Mouse (Mus musculus): ENCODE measurements around the gene Wnk2. TPM values are rescaled to one million over a fixed set of nuclear protein-coding genes. Genes with fewer than 3 reads are reported as not detected.

Gene Wnk2
- total RNA-seq, 2 experiments from 2014 or later, result 58.9 to 99.2 TPM

- peak overlapping the region; percentile 96 for H3K4me3 ChIP-seq
- no peak for DNase-seq
- TF ChIP-seq CTCF (IDR thresholded peaks at IDR 0.05), result no peak
- intact Hi-C loops (cut with DNase I), result no loop called here
- H3K27ac ChIP-seq, result peak overlapping the region; percentile 93
Measured at GRCm38 (mm10) chr13:49188219-49188965, 40.6 kb upstream of the Wnk2 start.

DNA sequence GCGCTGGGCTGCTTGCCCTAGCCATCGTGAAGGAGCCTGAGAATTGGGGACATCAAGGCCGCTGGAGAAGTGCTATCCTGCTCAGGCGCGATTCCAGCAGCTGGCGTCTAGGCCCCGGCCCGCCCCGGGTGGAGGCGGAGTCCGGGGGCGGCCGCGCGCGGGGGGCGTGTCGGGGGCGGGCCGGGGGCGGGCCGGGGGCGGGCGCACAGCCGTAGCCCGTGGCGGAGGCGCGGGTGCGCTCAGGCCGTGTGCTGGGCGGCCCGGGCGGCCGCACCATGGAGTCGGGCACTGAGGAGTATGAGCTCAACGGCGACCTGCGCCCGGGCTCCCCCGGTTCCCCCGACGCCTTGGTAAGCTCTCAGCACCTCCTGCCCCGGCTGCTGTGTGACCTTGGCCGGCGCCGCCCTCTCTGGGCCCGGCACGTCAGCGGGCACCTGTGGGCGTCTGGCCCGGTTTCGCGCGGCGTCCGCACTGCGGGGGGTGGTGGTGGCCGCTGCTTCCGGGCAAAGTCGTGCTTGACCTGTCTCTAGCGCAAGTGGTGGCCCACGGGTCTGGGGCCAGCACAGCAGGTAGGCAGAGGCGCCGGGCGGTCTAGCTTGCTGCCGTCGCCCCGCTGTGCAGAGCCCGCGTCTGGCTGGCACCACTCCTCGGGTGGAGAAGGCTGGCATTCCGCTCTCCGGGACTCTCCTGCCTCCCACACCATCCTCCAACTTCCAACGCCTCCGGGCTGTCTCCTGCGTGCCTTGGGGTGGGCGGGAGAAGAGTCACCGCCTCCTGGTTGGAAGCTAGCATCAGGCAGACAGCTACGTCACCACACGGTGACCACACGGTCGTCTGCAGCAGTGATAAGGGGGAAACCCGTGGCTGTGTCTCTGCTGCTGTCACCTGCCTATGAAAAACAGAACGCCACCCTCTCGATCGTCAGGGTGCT, 39.7 kb upstream of the Wnk2 start, which contains the start of gene Ninj1:
Gene Ninj1 (plus strand): TSS at position 198 of the 931 bp plus-strand sequence.
- no peak for TF ChIP-seq CTCF (IDR thresholded peaks at IDR 0.05)
- peak; percentile 94 for DNase-seq
- intact Hi-C loops (cut with DNase I), result no loop called here

DNA sequence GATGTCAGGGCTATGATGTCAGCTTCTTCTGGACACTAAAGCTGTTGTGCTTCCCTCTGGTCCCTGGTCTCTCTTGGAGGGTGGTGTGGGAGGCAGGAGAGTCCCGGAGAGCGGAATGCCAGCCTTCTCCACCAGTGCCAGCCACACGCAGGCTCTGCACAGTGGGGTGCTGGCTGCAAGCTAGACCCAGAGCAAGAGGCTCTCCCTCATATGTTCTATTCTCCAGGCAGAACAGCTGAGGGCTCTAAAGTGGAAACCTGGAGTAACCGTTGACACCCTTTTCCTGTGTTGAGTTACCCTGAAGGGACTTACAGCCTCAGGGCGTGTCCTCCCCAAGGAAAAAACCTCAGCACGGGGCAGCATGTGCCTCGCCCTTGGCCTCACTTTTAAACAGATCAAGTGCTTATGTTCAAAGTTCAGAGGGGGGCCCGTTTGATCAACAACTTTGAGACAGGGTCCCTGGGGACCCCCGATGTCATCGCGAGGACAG, 39.0 kb upstream of the Wnk2 start:
- intact Hi-C loops (cut with DNase I), result no loop called here
- H3K27ac ChIP-seq, result peak overlapping the region; percentile 93
- no peak for TF ChIP-seq CTCF (IDR thresholded peaks at IDR 0.05)
- no peak for DNase-seq
- peak overlapping the region; percentile 96 for H3K4me3 ChIP-seq

More for the DNA sequence above, 39.7 kb upstream of the Wnk2 start, which contains the start of gene Ninj1:
- peak within 1 kb of the TSS; percentile 96 for H3K4me3 ChIP-seq
- H3K27ac ChIP-seq, result peak within 1 kb of the TSS; percentile 93

DNA sequence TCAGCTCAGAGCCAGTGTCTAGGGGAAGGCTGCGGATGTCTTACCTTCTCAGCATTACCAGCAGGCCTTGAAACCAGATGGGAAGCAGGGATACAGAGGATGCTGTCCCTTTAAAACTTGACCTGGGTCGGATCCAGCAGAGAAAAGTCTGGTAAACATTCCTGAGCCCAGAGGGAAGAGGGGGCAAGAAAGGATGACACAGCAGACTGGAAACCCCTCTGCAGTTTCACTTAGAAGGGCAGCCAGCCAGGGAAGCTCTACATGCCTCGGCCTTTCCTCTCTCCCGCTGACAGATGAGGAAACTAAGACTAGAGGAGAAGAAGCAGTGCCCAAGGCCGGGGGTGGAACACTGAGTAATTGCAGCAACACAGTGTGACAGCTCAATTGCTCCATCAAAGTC, 35.8 kb upstream of the Wnk2 start:
- no peak for TF ChIP-seq CTCF (IDR thresholded peaks at IDR 0.05)
- intact Hi-C loops (cut with DNase I), result no loop called here
- no peak overlapping the region for H3K4me3 ChIP-seq
- peak overlapping the region; percentile 63 for H3K27ac ChIP-seq
- peak; percentile 50 for DNase-seq

- no peak for TF ChIP-seq CTCF (IDR thresholded peaks at IDR 0.05)
- intact Hi-C loops (cut with DNase I), result no loop called here
- Histone ChIP-seq H3K4me3 (no peak overlapping the region), H3K27ac (peak overlapping the region; percentile 63)
- no peak for DNase-seq
Measured at GRCm38 (mm10) chr13:49183161-49183560, 35.3 kb upstream of the Wnk2 start.

DNA sequence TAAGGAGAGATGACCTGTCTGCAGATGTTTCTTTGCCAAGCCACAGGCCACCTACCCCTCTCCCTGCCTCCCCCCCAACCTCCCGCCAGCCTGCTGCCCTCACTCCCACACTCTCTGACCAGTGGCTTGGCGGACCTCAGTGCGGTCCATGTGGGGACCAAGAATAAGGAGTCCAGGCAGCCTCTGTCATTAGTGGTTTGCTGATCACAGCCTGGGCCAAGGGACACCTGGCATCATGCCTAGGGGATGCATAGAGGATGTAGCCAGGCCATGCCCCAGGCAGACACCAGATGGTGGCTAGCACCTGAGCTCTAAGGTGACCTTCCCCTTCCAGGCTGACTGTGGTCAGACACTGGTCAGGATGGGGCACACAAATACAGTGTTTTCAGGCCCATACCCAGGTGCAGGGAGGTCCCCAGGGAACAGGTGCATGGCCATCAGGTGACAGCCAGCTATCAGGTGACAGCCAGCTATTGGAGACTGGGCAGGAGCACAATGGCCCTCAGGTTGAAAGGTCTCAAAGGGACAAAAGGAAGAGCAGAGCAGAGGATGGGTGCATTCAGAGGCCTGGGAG, 33.7 kb upstream of the Wnk2 start:
- TF ChIP-seq CTCF (IDR thresholded peaks at IDR 0.05), result no peak
- Histone ChIP-seq H3K27ac (no peak overlapping the region), H3K4me3 (no peak overlapping the region)
- intact Hi-C loops (cut with DNase I), result no loop called here
- DNase-seq, result no peak

DNA sequence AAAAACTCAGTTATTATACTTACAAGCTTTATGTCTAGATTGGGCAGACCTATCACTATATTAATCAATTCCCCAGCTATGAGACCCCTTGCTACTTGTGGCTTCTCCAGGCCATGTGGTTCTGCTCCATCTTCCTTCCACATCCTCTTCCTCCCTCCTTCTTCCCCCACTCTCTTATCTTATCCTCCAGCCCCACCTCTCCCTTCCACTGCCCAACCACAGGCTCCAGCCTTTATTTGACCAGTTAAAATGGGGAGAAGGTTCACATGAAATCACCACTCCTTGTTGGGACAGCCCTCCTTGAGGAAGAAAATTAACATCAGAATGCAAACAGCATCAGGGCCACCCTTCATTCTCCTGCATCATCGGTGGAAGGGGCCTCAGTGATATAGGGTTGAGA, 32.9 kb upstream of the Wnk2 start:
- H3K27ac ChIP-seq, result no peak overlapping the region
- intact Hi-C loops (cut with DNase I), result no loop called here
- H3K4me3 ChIP-seq, result no peak overlapping the region
- no peak for DNase-seq
- TF ChIP-seq CTCF (IDR thresholded peaks at IDR 0.05), result no peak

GRCm38 (mm10) chr13:49180274-49180673, 32.5 kb upstream of the Wnk2 start:
- DNase-seq, result no peak
- H3K27ac ChIP-seq, result no peak overlapping the region
- TF ChIP-seq CTCF (IDR thresholded peaks at IDR 0.05), result no peak
- intact Hi-C loops (cut with DNase I), result no loop called here
- no peak overlapping the region for H3K4me3 ChIP-seq

DNA sequence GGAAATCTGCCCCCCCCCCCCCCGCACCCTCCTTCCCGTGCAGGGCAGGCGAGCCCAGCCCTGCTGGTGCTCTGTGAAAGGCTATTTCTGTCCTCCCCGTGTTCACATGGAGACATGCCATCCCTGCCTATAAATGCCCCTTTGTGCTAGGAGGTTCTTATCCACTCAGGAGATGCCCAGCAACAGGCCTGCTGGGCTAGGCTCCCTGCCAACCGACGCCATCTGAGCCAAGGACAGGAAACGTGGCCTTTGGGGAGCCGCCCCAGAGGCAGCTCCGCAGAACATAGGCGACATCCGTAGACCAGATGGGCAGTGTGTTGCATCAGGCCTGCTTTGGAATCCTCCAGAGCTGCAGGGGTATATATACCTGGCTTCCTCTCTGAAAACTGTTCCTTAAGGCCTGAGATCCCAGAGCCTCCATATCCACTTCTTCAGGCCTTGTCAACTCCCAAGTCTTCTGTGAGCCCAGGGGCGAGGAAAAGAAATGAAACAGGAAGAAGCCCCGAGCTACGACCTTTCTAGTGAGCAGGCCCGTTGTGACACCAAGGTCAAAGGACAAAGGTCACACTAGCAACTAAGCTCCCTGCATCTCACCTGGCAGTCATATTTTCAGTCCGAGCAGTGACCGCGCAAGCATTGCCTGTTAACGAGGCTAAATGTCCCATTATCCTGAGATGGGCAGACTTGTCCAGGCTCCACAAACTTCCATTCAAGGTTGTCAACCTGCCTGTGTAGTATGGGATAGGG, 31.2 kb upstream of the Wnk2 start:
- H3K27ac ChIP-seq, result peak overlapping the region; percentile 74
- DNase-seq, result peak; percentile 87

GRCm38 (mm10) chr13:49175509-49175908, 27.7 kb upstream of the Wnk2 start:
- no peak for TF ChIP-seq CTCF (IDR thresholded peaks at IDR 0.05)
- DNase-seq, result no peak
- intact Hi-C loops (cut with DNase I), result loop anchor here (10.0 kb wide), 1 partner anchor 301 kb away; the partner anchor contains the start of gene Phf2

More for the DNA sequence above, 31.2 kb upstream of the Wnk2 start:
- no peak overlapping the region for H3K4me3 ChIP-seq
- TF ChIP-seq CTCF (IDR thresholded peaks at IDR 0.05), result no peak
- intact Hi-C loops (cut with DNase I), result loop anchor here (10.0 kb wide), 1 partner anchor 304 kb away; the partner anchor contains the start of gene Phf2

DNA sequence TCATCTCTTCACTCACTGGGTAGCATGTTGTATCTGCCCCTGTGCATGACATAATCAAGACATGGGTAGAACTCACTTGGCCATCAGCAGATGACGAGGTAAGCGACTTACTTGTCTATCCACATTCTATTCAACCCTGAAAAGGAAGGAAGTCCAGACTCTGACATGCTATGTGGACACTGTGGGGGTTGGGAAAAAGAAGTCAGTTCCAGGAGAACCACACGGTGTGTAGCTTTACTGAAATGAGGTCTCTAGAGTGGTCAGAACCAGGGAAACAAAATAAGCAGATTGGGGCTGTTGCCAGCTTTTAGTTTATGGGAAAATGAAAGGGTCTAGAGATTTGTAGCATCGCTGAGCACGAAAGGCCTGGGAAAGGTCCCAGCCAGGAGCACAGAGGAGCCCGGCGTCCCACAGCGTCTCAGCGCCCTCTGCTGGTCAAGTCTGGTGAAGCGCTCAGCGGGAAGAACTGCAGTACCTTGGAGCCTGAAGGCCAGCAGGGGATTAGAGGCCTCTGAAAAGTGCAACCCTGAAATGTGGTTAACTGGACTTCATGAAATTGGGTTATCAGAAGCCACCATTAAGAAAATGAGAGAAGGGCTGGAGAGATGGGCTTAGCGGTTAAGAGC, 25.3 kb upstream of the Wnk2 start:
- Histone ChIP-seq H3K27ac (no peak overlapping the region), H3K4me3 (no peak overlapping the region)
- intact Hi-C loops (cut with DNase I), result loop anchor here (1.0 to 10.0 kb wide), 4 partner anchors 32 to 522 kb away; partner anchors contain the start of gene Phf2
- peak; percentile 91 for DNase-seq
- peak; percentile 99 for TF ChIP-seq CTCF (IDR thresholded peaks at IDR 0.05)

More at GRCm38 (mm10) chr13:49175509-49175908, 27.7 kb upstream of the Wnk2 start:
- H3K27ac ChIP-seq, result no peak overlapping the region
- H3K4me3 ChIP-seq, result no peak overlapping the region

Measured in gastrocnemius, adult 2 months (tissue).